Mouse (Mus musculus) cerebellum, adult 2 months (tissue): ENCODE measurements at regions not wholly inside any gene's neighbourhood (a gene's known extent, or its start where the extent isn't known, plus 50 kb on each side); places are given as distances from the start of the nearest gene placed in this dataset.

ENCODE experiments used
- CTCF ChIP-seq: fragments of 200-500 bp; IDR thresholded peaks from 2 replicates; pipeline ENCODE4 v1.5.1; 2011; ENCODE audit warnings: low read depth, mild to moderate bottlenecking, control low read depth, low read length, moderate library complexity, borderline replicate concordance; ENCODE audit not compliant: insufficient read depth
- POLR2A ChIP-seq: fragments of 200-500 bp; IDR thresholded peaks from 2 replicates; pipeline ENCODE4 v1.6.1; 2011; ENCODE audit warnings: low read length, control low read depth, borderline replicate concordance; ENCODE audit not compliant: insufficient read depth

DNA sequence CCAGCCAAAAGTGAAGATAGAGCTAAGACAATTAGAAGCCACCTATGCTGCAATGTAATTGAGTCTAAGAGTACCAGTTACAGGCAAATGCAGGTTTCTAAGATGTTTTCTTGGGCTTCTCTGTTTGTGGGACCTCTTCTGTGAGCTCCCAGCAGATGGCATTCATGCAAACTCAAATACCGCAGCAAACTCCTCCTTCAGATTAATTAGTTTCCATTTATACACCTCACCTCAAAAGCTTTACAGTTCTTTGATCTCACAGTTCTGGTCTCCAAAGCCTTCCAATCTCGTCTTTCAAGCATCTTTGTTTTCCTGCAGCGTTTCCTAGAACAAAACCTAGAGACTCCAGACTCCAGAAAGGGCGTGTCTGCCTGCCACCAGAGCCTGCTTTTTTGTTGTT lies 340.6 kb upstream of the Myt1l start:
- no peak for TF ChIP-seq CTCF
- TF ChIP-seq POLR2A: no peak
